Mouse (Mus musculus) frontal cortex, postnatal 25 days (tissue): ENCODE measurements around the gene Gsg1l2.
A peak's percentile ranks its signal among the peaks of the same experiment; 100 is the strongest.

Experiments
- DNase-seq, 2 experiments: peaks; one replicate each; pipeline ENCODE4 v3.0.0; 2022; ENCODE audit warnings: low spot score in 2 of 2

The Gsg1l2 gene

DNA sequence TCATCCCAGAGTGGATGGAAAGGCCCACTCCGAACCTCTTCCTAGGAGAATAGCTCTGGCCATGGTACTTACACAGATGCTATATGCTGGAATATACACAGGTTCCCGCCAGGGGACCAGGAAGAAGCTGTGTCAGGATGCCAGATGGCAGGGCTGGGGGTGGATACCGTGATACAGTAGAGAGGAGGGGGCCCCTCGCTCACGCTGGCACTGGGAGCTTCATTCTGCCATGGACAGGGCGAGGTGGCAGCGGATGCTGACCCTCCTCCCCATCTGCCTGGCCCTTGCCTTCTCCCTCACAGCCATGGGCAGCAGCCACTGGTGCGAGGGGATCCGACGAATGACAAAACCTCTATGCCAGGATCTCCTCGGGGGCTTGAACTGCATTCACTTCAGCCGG, at the start of gene Gsg1l2:
Gene Gsg1l2 (plus strand): TSS at position 230 of the 400 bp plus-strand sequence.
- DNase-seq: no peak

DNA sequence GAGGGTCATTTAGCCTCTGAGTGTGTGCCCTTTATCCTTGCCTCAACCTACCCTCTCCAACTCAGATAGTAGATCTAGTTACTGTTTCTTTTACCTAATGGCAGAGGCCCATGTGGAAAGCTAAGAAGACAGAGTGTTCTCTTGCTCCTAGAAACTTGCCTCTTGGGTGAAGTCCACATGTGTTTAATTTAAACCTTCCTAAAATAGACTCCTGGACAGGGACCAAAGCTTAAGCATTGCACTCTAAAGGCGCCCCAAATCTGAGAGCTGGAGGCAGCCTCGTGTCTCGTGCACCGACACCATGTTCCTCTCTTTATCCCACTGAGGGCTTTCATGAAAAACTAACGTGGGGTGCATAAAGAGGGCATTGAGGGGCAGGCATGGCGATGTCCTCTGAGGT, 47.3 kb upstream of the Gsg1l2 start:
- no peak for DNase-seq

DNA sequence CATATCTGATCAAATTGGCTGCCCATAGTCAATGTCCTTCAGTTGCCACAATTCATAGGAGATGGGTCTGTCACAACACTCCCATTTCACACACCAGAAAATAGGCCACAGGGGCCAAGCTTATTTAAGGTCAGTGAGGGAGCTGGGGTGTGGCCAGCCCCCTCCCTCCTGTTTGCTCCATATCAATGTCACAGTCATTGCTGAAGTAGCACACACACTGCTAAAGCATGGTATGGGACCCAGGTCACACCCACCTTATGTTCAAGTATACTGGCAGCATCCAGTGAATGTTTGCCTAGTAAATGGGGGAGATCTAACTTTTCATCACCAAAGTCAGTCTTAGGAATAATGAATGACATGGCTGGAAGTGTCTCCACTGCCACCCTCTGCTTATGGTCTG, 45.7 kb upstream of the Gsg1l2 start:
- DNase-seq: no peak

DNA sequence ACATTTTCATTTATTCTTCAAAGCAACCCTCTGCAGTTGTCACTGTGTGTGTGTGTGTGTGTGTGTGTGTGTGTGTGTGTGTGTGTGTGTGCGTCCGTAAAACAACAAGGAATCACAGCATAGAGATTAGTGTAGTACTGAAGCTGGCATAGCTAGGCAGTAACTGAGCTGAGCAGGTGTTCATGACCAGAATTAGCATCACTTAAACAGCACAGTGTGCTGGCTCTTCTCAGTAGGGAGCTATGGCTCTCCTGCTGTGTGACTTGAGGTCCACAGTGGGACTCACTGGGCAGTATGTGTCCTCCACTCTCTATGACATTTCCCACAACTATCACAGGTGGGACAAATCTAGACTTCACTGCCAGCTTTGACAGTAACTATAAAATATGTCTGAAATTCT, 43.4 kb upstream of the Gsg1l2 start:
- no peak for DNase-seq

DNA sequence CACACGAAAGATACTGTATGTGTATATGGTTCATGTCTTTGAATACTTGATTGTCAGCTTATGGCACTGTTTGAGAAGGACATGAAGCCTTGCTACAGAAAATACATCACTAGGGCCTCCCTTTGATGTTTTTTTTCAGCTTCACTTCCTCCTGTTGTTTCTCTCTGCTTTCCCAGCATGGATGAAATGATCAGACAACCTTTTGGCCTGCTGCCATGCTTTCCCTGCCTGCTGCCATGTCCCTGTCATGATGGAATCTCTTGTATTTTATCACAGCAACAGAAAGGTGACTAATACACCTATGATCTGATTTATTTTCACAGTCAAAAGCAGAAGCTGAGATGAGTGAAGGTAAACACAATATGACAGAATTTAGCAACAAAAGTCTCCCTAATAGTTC, 40.7 kb upstream of the Gsg1l2 start:
- DNase-seq: no peak

DNA sequence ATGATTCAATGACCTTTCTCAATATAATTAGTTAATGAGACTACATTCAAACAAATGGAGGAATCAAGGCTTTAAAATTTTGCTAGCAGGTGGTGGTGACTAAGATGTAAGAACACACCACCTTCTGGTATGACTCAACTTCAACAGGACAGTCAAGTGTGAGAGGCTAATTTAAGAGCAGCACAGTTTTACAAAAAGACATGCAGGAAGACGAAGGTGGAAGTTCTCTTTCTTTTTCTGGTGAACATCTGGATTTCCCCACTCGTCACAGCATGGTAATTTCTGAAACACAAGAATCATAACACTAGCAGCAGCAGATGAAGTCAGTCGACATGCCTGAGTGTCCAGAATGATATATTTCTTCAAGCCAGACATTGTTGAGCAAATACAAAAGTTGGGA, 39.8 kb upstream of the Gsg1l2 start:
- no peak for DNase-seq

DNA sequence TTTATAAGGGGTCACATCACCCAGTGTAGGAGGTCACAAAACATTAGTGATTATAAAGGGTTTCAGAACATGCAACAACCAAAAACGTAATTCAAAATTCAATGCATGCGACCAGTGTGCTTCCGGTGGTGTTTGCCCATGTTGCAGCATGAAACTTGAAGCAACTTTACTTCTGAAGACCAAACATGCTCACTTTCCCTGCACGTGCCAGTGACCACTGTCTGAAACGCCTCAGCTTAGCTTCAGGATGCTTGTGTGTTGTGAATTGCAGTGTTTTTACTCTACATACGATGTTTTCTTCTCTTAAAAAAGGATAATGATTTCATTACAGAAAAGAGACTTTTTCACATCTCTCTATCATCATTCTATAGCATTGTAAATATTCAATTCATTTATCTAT, 36.1 kb upstream of the Gsg1l2 start:
- DNase-seq: no peak

DNA sequence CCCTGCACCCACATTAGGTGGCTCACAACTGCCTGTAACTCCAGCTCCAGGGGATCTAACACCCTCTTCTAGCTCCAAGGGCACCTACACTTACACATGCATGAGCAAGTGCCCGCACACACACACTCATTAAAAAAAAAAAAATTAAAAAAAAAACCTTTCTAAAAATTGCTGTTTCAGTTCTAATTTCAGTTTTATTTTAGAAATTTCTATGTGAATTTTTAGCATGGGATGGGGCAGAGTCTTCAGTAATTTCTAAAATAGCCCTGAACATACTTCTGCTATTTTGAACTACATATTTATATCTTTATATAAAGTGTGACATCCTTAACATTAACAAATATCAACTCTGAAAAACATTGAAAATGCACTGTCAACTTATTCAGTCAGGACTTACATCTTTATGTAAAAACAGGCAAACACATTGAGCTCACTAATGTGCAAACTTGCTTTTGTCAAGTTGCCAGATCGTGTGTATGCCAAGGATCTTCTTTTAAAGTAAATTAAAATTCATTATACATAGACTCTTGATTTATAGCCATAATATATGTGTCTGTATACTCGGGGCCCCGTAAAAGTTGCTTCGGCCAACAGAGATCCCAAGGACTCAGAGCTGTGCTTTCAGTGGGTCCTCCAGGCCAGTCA, 35.4 kb upstream of the Gsg1l2 start:
- no peak for DNase-seq

DNA sequence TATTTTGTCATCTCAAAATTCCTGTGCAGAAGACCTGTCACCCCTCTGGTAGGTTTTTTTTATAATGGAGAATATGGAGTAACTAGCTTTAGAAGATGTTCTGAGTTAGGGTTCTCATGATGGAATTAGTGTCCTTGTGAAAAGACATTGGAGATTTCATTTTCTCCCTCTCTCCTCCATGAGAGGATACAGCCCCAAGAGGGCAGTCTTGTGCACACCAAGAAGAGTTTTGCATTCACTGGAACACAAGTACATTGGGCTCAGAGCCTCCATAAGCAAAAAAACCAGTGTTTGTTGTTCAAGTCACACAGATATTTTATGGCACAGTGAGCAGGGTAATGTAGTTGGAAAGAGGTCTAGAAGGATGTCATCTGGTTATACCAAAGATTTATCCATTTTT, 32.8 kb upstream of the Gsg1l2 start:
- DNase-seq: no peak

DNA sequence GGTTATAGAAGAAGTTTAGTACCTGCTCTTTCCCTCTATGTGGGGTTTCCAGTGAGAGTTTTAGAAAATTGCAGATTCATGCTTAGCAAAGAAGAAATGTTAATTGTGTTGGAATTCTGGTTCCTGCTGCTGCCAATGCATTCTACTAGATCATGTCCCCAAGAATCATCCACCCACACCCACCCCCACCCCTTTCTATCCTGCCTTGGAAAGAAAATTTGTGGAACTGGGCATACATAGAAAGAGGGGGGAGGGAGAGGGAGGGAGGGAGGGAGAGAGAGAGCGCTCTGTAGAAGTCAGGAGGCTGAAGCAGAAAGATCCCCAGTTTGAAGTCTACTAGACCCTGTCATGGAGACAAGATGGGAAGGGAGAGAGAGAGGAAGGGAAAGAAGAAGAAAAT, 18.1 kb upstream of the Gsg1l2 start:
- DNase-seq: no peak

DNA sequence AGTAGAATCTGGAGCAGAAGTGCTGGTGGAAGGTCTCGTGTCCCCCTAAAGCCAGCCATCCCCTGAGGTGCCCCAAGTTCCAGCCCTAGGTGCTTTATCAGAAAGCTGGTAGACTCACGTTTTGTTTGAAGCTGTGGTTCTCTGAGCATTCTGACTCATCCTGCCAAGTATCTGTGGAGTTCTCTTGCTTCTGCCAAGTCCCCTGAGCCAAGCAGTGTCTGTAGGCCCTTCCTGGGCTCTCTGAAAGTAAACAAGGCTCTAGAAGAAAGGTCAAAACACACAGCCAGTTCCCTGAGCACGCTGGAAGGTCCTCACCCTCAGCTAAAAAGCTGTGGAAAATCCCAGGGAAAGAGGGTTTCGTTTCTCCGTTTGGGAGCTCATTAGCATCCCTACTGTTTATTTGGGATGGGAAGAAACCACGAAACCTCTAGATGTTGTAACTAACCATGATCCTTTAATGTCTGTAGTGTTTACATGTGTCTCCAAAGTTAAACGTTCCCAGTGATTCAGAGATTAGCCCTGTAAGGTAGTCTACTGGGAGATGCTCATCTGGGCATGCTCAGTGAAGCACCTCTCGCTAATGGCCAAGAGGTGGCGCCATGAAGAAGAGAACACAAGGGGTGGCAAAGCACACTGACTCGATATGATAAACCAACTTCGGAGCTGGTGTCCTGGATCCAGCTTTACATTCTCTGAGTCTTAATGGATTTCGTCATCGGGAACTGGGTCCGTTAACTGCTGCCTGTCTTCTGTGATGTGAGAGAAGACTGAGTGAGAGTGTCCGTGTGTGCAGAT, 16.8 kb upstream of the Gsg1l2 start:
- no peak for DNase-seq

DNA sequence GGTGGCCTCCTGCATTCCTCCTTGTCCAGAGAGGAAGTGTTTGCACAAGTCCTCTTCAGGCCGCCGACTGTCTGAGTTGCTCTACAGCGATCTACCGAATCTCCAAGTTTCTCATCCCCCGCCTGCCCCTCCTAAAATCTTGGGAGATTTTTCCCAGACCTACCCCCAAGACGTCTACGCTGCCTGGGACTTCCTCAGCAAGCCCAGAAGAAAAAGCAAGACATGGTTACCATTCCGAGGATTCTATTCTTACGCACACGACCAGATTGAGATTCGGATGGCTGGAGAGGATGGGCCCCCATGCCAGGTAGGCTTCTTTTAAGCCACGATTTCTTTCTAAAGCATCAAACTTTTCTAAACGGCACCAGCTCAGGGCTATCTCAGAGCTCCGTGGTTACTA, 3.4 kb upstream of the Gsg1l2 start, which contains the start of gene Glp2r:
Gene Glp2r (minus strand): TSS at position 101 of the 400 bp plus-strand sequence.
- DNase-seq: no peak

DNA sequence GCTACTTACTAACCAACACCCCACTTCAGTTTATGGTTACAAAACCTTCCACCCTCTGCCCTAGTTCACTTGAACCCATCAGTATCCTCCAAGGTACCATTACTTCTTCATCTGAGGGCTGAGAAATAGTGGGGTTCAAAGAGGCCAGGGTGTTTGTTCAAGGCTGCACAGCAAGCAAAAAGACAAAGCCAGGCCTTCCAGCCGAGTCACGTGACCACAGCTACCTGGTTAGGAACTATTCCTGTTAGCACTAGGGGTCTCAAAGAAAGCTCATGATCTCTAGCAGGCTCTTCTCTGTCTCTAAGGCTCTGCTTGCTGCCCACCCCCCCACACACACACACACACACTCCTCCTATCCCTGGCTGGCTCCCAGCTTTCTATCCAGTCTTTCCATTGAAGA, 2.7 kb upstream of the Gsg1l2 start:
- no peak for DNase-seq

DNA sequence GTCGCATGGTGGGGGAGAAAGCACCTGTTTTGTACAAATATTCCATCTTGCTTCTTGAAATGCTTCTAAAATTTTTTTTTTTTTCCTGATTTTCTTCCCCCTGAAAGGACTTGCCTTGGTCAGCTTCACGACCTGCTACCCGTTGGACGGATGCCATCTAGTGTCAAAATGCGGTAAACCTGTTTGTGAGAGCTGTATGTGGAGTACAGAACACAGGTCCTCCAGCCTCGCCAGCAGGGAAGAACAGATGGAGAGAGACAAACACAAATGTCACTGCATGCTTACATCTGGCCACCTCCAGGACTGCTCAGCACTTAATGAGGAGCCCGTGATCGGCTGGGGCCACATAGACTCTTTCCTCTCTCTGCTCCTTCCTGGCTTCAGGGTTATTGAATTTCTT, 1.8 kb upstream of the Gsg1l2 start:
- DNase-seq: peak; percentile 32 to 44

DNA sequence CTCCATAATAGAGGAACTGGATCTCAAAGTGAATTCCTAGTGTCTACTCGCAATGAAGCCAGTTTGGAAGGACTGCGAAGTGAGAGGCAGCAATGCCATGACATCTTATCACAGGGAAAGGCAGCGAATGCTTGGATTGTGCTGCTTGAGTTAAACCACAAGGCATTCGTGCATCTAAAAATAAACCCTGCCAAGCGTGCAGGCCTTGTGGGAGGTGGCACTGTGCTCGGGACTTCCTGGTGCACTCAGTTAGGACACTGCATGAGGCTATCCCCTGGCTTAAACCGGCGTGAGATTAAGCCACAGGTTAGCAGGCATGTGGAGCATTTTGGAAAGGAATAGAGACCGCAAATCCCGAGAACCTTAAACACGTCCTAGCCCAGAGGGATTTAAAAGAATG, 15.8 kb downstream of the Gsg1l2 start:
- DNase-seq: no peak

DNA sequence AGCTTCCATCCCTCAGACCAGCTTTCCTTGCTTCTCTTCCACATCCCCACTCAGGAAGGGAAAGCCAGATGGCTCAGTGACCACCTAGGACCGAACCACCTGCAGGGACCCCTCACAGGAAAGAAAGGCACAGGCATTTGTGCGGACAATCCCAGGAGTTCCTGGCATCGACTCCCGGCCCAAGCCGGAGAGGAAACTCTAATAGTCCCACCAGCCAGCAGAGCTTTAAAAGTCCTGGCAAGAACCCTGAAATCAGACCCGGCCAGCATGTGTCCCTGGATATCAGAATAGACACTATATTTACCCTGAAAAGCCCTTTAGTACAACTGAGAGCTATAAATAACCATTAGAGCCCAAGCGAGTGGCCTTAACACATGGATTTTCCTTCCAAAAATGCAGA, 23.5 kb downstream of the Gsg1l2 start, which contains the start of gene Dhrs7c:
Gene Dhrs7c (plus strand): TSS at position 257 of the 400 bp plus-strand sequence.
- no peak for DNase-seq

DNA sequence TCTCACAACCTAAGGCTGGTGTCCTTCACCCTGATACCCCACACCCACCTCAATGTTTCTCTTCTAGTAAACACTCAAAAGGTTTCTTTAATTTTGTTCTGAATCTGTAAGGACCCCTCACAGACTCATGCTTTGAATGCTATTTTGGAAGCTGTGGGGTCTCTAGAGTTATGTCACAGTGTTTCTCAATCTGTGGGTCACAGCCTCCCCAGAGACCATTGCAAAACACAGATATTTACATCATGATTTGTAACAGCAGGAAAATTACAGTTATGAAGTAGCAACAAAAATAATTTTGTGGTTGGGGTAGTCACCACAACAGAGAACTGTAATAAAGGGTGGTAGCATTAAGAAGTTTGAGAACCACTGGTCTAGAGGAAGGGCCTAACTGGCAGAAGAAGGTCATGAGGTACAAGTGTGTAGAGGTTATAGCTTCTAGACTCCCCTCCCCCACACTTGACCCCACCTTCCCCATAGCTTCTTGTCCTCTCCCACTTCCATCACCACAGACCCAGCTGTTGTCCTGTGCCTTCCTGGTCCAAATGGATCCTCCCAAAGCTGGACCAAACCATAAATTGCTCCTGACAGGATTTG, 25.8 kb downstream of the Gsg1l2 start:
- no peak for DNase-seq

DNA sequence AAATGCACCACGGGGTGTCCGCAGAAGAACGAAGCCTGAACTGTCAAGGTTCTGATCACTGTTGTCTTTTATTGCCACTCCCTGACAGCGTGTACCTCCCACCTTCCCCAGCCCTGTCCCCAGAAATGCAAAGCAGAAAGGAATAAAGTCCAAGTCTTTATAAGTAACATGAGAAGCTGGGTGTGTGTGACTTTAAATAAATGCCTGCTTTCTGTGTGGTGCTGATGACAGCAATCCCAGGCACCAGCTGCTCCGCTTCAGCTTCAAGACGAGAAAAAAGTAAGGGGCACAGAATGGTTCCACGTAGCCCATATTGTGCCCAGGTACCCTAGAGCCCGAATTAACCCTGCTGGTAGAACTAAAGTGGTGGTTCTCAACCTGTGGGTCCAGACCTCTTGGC, 26.8 kb downstream of the Gsg1l2 start:
- no peak for DNase-seq

DNA sequence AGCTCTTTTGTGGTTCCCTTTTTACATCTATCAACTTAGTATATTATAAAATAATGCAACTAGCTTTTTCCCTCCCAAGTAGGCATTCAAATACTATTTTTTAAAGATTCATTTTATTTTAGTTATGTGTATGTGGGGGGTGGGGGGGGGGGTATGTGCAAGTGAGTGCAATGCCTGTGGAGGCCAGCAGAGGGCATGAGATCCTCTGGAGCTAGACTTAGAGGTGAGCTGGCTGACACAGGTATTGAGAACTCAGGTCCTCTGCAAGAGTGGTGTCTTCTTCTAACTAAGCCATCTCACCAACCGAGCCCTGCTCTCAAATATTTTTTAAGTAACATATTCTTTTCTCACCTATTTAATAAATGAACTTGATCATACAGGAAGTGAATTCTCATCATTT, 31.1 kb downstream of the Gsg1l2 start:
- no peak for DNase-seq

DNA sequence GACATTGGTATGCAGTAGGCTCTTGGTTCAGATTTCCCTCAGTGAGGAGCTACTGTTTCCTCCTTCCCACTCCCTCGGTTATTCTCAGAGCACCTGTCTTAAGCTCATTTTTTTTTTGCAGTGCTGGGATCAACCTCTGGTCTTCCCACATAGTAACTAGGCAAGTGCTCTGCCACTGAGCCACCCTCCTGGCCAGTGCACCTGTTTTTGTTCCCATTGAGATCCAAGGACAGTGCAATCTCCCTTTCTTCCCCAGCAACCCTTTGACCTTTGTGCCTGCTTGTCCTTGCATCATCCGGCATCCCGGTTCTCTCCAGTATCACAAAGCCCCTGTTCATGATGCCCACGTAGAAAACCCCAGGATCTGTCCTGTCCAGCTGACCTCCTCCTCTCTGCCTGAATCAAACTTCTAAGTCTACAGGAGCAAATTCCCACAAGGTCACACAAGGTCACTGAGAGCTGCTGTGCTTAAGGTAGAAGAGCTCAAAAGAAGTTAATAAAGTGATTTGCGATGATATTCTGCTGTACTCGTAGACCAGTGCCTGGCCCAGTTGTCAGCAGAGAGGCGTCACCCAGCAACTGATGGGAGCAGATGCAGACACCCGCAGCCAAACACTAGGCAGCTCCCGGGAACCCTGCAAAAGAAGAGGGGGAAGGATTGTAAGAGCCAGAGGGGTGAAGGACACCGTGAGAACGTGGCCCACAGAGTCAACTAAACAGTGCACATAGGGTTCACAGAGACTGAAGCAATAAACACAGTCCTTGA, 32.6 kb downstream of the Gsg1l2 start:
- no peak for DNase-seq

DNA sequence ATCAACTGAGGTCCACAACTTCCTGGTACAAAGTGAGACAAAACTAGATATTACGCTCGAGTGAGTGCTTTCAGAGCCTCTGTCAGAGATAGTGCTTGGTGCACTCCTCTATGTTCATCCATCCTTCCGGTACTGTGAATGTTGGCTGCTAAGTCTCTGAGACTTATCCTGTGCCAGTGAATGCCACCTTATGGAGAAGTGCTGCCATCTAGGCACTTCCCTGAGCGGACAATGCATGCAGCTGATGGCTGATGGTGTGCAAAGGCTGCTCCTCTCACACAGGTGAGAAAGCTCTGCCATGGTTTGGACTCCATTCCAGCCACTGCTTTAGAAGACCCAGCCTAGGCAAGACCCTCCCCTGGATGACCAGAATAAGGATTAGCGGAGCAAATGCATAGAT, 33.6 kb downstream of the Gsg1l2 start:
- no peak for DNase-seq

DNA sequence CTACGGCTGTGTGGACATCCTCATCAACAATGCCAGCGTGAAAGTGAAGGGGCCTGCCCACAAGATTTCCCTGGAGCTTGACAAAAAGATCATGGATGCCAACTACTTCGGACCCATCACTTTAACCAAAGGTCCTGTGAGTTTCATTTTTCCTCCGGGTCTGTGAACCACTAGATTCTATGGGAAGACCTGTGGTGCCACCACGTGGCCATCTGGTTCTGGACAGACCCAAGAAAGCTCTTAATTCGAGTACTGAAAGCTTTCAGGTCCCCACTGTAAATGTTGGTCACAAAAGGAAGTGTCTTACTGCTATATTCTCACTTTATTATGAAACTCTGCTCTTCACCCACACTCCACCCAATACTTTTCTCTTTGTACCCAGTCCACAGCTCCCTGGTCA, 37.1 kb downstream of the Gsg1l2 start:
- DNase-seq: no peak
